Mouse (Mus musculus) midbrain, embryonic 15.5 days (tissue): ENCODE measurements around the gene Sec22c. TPM values are rescaled to one million over a fixed set of nuclear protein-coding genes. Genes with fewer than 3 reads are reported as not detected.

Experiments used
- ATAC-seq: fragments of 200-750 bp; cut with Nextera tagmentation; replicated peaks from 2 replicates; pipeline ENCODE4 v1.8.0; 2017; ENCODE audit warnings: moderate TSS enrichment
- H3K27ac ChIP-seq: fragments of 300-500 bp; sonication (generic); 2 replicates; pipeline ENCODE4 v1.5.1; 2015; ENCODE audit warnings: mild to moderate bottlenecking, inconsistent platforms
- H3K27me3 ChIP-seq: fragments of 300-500 bp; sonication (generic); replicated peaks from 2 replicates; pipeline ENCODE4 v1.6.1; 2015; ENCODE audit warnings: inconsistent platforms
- H3K36me3 ChIP-seq: fragments of 300-500 bp; sonication (generic); replicated peaks from 2 replicates; pipeline ENCODE4 v1.6.1; 2015; ENCODE audit warnings: inconsistent platforms
- H3K4me1 ChIP-seq: fragments of 300-500 bp; sonication (generic); 2 replicates; pipeline ENCODE4 v1.6.1; 2015; ENCODE audit warnings: inconsistent platforms
- H3K4me2 ChIP-seq: fragments of 300-500 bp; sonication (generic); 2 replicates; pipeline ENCODE4 v1.6.1; 2015; ENCODE audit warnings: inconsistent platforms, mild to moderate bottlenecking, moderate library complexity
- H3K4me3 ChIP-seq: fragments of 300-500 bp; sonication (generic); 2 replicates; pipeline ENCODE4 v1.5.1; 2015; ENCODE audit warnings: mild to moderate bottlenecking, inconsistent platforms
- H3K9ac ChIP-seq: fragments of 300-500 bp; sonication (generic); 2 replicates; pipeline ENCODE4 v1.6.1; 2015; ENCODE audit warnings: mild to moderate bottlenecking, inconsistent platforms
- H3K9me3 ChIP-seq: fragments of 300-500 bp; sonication (generic); 2 replicates; pipeline ENCODE4 v1.6.1; 2016; ENCODE audit warnings: inconsistent platforms
- WGBS: fragments of 180-500 bp; shearing (Covaris S2); methylation state at CpG from one replicate; pipeline ENCODE4 v1.1.7; 2015; ENCODE audit warnings: mixed read lengths; 5-methylcytosine and 5-hydroxymethylcytosine counted together
- polyA plus RNA-seq: library from polyadenylated mRNA; unstranded; fragments of >200 nt; fragmentation: Nextera tagmentation; extraction: Ambion mirVana; gene quantifications from 2 replicates; pipeline ENCODE4 v1.2.1, GENCODE M21; 2015

The Sec22c gene
- polyA plus RNA-seq: 36.9 and 39.4 TPM in 2 replicates

DNA sequence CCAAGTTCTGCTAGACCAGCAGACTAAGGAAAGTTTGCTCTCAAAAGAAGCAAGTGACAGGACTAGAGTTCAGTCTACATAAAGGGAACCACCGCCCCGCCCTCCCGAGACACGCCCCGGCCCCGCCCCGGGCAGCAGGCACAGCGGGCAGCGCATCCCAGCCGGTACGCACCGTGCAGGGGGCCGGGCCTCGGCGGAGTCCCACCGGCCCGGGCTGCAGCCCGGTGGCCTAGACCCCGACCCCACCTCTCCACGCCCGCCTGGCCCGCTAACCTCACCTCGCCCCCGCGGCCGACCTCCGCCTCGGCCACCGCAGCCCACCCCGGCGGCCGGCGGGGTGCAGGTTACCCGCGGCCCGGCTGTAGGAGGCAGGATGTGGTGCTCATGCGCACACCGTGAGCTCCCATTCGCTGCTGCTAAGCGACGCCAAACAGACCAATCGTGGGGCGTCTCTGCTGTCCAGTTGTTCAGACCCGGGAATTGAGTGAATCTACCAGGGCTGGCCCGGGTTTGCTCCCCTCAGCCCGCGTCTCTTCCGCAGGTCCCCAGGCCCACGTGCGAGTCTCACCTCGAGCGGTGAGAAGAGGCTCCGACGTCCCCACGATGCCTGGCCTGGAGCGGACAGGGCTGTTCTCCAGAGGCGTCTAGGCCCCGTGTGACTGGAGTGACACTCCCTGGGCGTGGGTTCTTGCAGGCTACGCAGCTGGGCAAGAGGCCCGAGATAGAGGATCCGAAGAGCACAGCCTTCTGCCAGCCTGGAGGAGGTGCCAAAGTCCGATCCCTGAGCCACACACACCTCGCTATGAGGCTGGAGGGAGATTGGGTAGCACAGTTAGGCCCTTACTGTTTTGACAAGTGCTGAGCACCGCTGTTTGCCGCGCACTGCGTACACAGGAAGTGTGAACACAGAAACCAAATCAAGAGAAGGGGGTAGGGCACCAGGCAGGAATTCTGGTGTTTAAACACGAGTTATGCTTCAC lies at the start of gene Sec22c:
Gene Sec22c, minus strand, starts transcription at position 845 of the 980 bp plus-strand sequence.
- no peaks in the 10 kb centered on the region for H3K36me3 ChIP-seq

DNA sequence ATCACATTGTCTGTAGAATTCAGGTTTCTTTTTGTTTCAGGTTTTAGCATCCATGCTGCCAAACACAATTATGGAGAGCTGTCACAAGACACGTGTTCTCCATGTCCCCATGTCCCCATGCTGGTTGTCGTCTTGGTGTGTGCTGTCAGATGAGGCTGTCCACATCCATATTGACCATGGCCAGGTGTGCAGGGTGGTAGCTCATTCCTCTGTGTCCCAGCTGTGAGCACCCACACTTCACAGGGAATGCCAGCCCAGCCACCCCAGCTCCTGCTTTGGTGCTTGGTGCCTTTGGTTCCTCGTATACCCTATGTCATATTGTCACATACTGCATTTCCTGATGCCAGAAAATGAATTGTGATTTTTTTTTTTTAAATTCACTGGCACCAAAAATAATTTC lies 49.3 kb upstream of the Sec22c start:
- no peak for ATAC-seq
- 84% methylated on average over 3 of the region's 3 CpGs for WGBS
- no peak overlapping the region for H3K9ac ChIP-seq
- no peak overlapping the region for H3K27ac ChIP-seq
- no peak overlapping the region for H3K4me2 ChIP-seq
- H3K4me1 ChIP-seq: peaks cover 20% of the 10 kb centered on the region
- H3K36me3 ChIP-seq: peaks cover 51% of the 10 kb centered on the region
- H3K27me3 ChIP-seq: no peaks in the 10 kb centered on the region
- no peaks in the 10 kb centered on the region for H3K9me3 ChIP-seq
- H3K4me3 ChIP-seq: no peak overlapping the region

More for the DNA sequence above, at the start of gene Sec22c:
- WGBS: 1% methylated on average over 69 of the region's 69 CpGs
- Histone ChIP-seq H3K27ac (peak within 1 kb of the TSS; percentile 76), H3K4me2 (peak within 1 kb of the TSS; percentile 91), H3K4me3 (peak within 1 kb of the TSS; percentile 87), H3K9ac (peak within 1 kb of the TSS; percentile 75), H3K9me3 (no peaks in the 10 kb centered on the region), H3K27me3 (no peaks in the 10 kb centered on the region), H3K4me1 (peaks cover 33% of the 10 kb centered on the region)
- peak; percentile 96 for ATAC-seq

DNA sequence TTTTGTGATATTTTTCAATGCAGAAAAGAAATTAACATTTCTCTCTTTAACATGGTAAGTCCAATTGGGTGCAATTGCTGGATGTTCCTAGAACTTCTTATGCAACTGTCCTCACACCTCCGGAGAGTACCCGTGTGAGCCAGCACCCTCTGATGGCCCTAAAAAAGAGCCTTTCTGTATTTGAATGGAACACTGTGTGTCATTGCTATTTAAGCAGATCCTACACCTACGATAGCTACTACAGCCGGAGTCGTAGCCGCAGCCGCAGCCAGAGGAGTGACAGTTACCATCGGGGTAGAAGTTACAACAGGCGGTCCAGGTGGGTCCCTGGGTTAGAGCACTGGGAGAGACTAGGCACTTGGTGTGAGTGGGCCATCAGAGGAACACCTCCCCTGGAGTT lies 47.5 kb upstream of the Sec22c start:
- 95% methylated on average over 9 of the region's 9 CpGs for WGBS
- Histone ChIP-seq H3K27ac (no peak overlapping the region), H3K4me3 (no peak overlapping the region), H3K4me2 (no peak overlapping the region), H3K9me3 (no peaks in the 10 kb centered on the region), H3K4me1 (peaks cover 5% of the 10 kb centered on the region), H3K27me3 (no peaks in the 10 kb centered on the region), H3K36me3 (peaks cover 68% of the 10 kb centered on the region), H3K9ac (no peak overlapping the region)
- no peak for ATAC-seq

DNA sequence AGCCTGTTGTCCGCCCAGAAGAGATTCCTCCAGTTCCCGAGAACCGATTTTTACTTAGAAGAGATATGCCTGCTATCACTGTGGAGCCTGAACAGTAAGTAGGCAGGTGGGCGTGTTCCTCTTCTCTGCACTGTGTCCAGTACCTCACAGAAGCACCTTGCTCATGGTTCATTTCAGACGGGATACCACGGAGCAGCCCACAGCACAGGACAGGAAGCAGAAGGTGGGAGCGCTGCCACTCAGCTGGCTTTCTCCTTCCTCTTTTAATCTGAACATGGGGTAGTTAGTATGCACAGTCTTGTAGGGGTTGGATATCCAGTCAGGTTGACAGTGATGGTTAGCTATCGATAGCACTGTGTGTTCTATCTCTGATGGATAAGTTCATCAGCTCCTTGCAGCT lies 38.8 kb upstream of the Sec22c start:
- 94% methylated on average over 8 of the region's 8 CpGs for WGBS
- ATAC-seq: no peak
- Histone ChIP-seq H3K27ac (no peak overlapping the region), H3K9ac (no peak overlapping the region), H3K4me3 (no peak overlapping the region), H3K4me1 (no peaks in the 10 kb centered on the region), H3K36me3 (peaks cover 63% of the 10 kb centered on the region), H3K27me3 (no peaks in the 10 kb centered on the region), H3K9me3 (no peaks in the 10 kb centered on the region), H3K4me2 (no peak overlapping the region)

DNA sequence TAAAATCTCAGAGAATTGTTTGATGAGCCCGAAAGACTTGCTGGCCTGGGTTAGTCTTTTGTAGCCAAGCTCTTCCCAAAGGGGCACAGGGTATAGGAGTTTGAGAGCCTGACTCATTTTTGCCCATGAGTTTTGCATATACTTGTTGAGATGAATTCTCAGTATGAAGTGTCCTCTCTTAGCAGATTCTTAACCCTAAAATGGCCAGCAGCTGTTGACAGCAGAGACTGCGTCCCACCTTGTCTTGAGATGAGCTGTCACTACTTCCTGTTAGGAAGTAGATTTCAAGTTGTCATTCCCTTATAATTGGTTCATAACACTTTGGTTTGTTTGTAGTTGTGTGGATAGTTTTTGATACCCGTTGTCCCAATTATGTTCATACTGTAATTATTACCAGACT lies 35.9 kb upstream of the Sec22c start:
- Histone ChIP-seq H3K4me1 (no peaks in the 10 kb centered on the region), H3K36me3 (peaks cover 36% of the 10 kb centered on the region), H3K4me3 (no peak overlapping the region), H3K9me3 (no peaks in the 10 kb centered on the region), H3K9ac (no peak overlapping the region), H3K27me3 (no peaks in the 10 kb centered on the region), H3K4me2 (no peak overlapping the region), H3K27ac (no peak overlapping the region)
- WGBS: 95% methylated on average over 3 of the region's 3 CpGs
- ATAC-seq: no peak

DNA sequence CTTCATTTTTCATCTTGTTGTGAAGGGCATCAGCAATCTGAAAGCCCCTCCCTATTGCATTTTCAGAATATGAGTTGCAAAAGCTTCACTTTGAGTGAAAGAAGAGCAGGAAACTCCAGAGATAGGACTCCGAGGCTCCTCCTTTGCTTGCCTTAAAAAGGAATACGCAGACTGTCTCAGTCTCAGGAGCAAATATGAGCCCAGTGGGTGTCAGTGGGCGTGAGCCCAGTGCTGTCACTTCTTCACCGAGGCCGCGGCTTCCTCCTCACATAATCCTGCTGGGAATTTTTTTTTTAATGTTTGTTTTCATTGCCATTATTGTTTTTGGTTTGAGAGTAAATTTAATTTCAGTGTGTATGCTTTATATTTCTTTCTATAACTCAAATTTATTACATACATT lies 35.2 kb upstream of the Sec22c start:
- ATAC-seq: no peak
- peaks cover 31% of the 10 kb centered on the region for H3K36me3 ChIP-seq
- H3K9ac ChIP-seq: no peak overlapping the region
- H3K9me3 ChIP-seq: no peaks in the 10 kb centered on the region
- WGBS: 87% methylated on average over 6 of the region's 6 CpGs
- no peaks in the 10 kb centered on the region for H3K27me3 ChIP-seq
- no peaks in the 10 kb centered on the region for H3K4me1 ChIP-seq
- H3K4me3 ChIP-seq: no peak overlapping the region
- no peak overlapping the region for H3K27ac ChIP-seq
- H3K4me2 ChIP-seq: no peak overlapping the region

DNA sequence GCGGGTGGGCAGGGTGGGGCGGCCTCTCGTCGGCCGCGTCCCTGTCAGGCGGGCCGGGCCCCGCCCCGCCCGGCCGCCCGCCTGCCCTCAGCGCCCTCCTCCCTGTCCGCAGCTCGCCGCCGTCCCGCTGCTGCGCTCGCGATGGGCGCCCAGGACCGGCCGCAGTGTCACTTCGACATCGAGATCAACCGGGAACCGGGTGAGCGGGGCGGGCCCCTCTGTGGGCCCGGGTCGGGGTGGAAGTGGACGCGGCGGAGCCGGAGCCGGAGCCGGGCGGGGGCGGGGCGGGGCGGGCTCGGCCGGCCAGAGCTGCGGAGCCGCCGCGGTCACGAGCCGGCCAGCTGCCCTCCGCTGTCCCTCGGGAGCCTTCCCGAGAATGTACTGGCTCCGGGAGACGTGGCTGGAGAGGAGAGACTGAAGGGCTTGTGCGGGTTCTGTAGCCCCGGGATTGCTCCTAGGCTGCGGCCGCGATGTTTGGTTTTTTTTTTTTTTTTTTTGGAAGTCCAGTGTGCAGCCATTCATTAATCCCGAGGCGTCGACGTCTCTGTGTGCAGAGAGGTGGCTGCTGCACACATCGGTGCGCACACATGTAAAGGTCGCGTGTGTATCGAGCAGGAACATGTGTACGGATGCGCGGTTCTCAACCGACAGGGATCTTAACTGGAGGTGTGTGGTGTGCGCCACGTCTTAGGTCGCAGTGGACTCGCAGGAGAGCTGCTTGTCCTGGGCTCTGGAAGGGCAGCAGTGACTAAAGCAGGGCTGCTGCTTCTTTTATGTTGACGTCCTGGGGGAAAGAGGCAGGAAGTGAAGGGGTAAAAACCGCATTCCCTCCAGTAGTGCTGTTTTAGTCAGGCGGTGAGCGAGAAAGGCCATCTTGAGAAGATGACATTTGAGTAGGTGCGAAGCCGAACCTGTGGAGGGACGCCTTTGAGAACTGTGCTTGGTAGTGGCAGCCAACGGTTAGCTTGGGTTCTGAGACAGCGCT lies 14.3 kb upstream of the Sec22c start:
- ATAC-seq: peak; percentile 63
- H3K4me1 ChIP-seq: peaks cover 21% of the 10 kb centered on the region
- WGBS: under 1% methylated on average over 85 of the region's 87 CpGs
- peak overlapping the region; percentile 94 for H3K4me2 ChIP-seq
- peak overlapping the region; percentile 93 for H3K27ac ChIP-seq
- no peaks in the 10 kb centered on the region for H3K27me3 ChIP-seq
- no peaks in the 10 kb centered on the region for H3K9me3 ChIP-seq
- H3K9ac ChIP-seq: peak overlapping the region; percentile 85
- no peaks in the 10 kb centered on the region for H3K36me3 ChIP-seq
- peak overlapping the region; percentile 85 for H3K4me3 ChIP-seq

DNA sequence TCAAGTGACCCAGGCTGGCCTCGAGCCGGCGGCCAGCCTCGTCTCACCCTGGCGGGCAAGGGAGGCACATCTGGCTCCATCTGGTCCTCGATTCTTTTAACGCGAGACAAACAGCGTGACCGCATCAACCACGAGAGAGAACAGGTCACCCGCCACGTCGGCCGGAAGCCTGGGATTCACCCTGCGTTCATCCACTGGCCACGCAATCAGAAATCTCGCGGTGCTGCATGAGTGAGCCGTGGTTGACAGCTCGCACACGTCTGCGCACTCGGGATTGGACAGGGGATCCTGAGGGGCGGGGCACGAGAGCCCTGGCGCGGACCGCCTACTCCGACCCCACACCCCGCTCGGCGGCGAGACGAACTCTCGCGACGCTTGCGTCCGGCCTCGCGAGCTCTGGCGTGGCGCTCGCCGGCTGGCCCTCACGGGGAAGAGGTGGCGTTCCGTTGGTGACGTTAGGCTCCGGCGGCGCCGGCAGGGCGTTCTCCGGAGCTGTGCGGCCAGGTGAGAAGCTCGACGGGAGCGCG lies 13.6 kb upstream of the Sec22c start, which contains the start of gene Nktr:
Gene Nktr, plus strand, starts transcription at position 378 of the 527 bp plus-strand sequence.
- Histone ChIP-seq H3K4me3 (peak within 1 kb of the TSS; percentile 85), H3K4me2 (peak within 1 kb of the TSS; percentile 94), H3K9ac (peak within 1 kb of the TSS; percentile 85), H3K4me1 (peaks cover 21% of the 10 kb centered on the region), H3K27ac (peak within 1 kb of the TSS; percentile 93), H3K9me3 (no peaks in the 10 kb centered on the region), H3K36me3 (no peaks in the 10 kb centered on the region), H3K27me3 (no peaks in the 10 kb centered on the region)
- peak; percentile 100 for ATAC-seq
- WGBS: under 1% methylated on average over 61 of the region's 61 CpGs

DNA sequence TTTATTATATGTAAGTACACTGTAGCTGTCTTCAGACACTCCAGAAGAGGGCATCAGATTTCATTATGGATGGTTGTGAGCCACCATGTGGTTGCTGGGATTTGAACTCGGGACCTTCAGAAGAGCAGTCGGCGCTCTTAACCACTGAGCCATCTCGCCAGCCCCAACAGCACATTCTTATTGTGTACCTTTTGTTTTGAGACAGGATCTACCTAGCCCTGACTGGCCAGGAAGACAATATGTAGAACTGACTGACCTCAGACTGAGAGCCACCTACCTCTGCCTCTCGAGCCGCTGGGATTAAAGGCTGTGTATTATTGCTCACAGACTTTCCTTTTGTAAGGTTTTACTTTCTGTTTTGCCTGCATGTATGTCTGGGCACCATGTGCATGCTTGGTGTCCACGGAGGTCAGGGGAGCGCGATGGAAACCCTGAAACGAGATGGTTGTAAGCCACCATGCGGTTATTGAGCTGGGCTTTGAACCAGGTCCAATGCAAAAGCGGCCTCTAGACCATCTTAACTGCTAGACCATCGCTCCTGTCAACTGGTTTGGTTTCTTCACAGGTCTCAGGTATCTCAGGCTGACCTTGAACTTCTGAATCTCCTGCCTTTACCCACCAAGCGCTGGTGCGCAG lies 12.9 kb upstream of the Sec22c start:
- H3K9me3 ChIP-seq: no peaks in the 10 kb centered on the region
- H3K4me3 ChIP-seq: peak overlapping the region; percentile 85
- 0 out of 2 replicates have a peak, but pooled peaks cover 4% of the 10 kb centered on the region for H3K36me3 ChIP-seq
- peak overlapping the region; percentile 93 for H3K27ac ChIP-seq
- peaks cover 21% of the 10 kb centered on the region for H3K4me1 ChIP-seq
- WGBS: 69% methylated on average over 15 of the region's 15 CpGs
- no peaks in the 10 kb centered on the region for H3K27me3 ChIP-seq
- H3K9ac ChIP-seq: peak overlapping the region; percentile 72
- H3K4me2 ChIP-seq: peak overlapping the region; percentile 64
- peak; percentile 38 for ATAC-seq

DNA sequence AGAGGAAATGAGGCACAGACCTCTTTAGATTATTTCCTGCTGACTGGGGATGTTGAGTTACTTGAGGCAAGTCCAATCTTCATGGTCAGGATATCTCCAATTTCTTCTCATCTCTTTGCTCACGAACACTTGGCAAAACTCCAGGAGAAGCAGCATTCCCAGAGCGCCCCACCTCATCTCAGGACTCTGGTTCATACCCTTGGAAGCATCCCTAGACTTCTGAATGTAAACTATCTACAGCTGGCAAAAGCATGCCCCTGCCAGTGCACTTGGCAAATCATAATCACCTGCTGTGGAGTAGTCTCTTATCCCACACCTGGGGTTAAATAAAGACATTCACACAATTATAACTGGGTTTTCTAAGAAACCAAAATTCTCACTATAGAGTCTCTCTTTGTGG lies 11.8 kb upstream of the Sec22c start:
- no peak overlapping the region for H3K27ac ChIP-seq
- 74% methylated on average over 2 of the region's 2 CpGs for WGBS
- H3K4me2 ChIP-seq: no peak overlapping the region
- no peaks in the 10 kb centered on the region for H3K27me3 ChIP-seq
- peaks cover 11% of the 10 kb centered on the region; the same call in 1 of the 2 replicates for H3K36me3 ChIP-seq
- H3K9me3 ChIP-seq: no peaks in the 10 kb centered on the region
- no peak overlapping the region for H3K9ac ChIP-seq
- no peak for ATAC-seq
- peaks cover 23% of the 10 kb centered on the region for H3K4me1 ChIP-seq
- H3K4me3 ChIP-seq: no peak overlapping the region

DNA sequence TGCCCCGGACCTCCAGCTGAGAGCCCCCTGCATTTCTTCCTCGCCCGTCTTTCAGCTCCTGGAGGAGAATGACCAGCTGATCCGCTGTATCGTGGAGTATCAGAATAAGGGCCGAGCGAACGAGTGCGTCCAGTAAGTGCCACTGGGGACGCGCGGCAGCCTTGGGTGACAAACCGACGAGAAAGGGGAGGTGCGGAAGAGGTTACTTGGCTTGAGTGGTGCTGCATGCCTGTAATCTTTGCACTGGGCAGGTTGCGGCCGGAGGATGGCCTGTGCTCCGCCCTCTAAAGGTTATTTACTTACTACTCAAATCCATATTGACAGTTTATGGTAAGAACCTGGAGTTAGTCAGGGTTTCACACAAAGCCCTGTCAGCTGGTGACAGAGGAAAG lies 5.3 kb upstream of the Sec22c start:
- H3K36me3 ChIP-seq: peaks cover 11% of the 10 kb centered on the region; the same call in 1 of the 2 replicates
- peak; percentile 41 for ATAC-seq
- under 1% methylated on average over 18 of the region's 18 CpGs for WGBS

More for the DNA sequence above, 5.3 kb upstream of the Sec22c start:
- H3K9me3 ChIP-seq: no peaks in the 10 kb centered on the region
- H3K4me3 ChIP-seq: peak overlapping the region; percentile 79
- H3K4me1 ChIP-seq: peaks cover 22% of the 10 kb centered on the region
- peak overlapping the region; percentile 94 for H3K27ac ChIP-seq
- H3K9ac ChIP-seq: peak overlapping the region; percentile 84
- no peaks in the 10 kb centered on the region for H3K27me3 ChIP-seq
- H3K4me2 ChIP-seq: peak overlapping the region; percentile 79
